ENCODE assay signal across 8 mouse cellular contexts in genomic region chr5:26816975-26817941, GRCm38 (mm10). TPM values are rescaled to one million over a fixed set of nuclear protein-coding genes. Genes with fewer than 3 reads are reported as not detected.
DNase-seq lines count a peak whose midpoint lies in the region; ATAC-seq lines count a peak whose summit lies in the region.

Gene Dpp6, plus strand, starts transcription at chr5:26817203.

- no peaks in the 10 kb centered on the region for H3K9me3 ChIP-seq in midbrain, embryonic 12.5 days

- 4% methylated on average over 36 of the region's 48 CpGs for WGBS in midbrain, embryonic 12.5 days

- H3K36me3 ChIP-seq in midbrain, embryonic 12.5 days = no peaks in the 10 kb centered on the region

- no peak within 1 kb of the TSS for H3K27ac ChIP-seq in midbrain, embryonic 12.5 days (replicated peaks)

- no peak within 1 kb of the TSS for H3K9ac ChIP-seq in midbrain, embryonic 12.5 days (replicated peaks)

- H3K27me3 ChIP-seq in midbrain, embryonic 12.5 days = peaks cover 27% of the 10 kb centered on the region

- peak within 1 kb of the TSS; percentile 54 for H3K4me2 ChIP-seq in midbrain, embryonic 12.5 days (replicated peaks)

- H3K4me3 ChIP-seq in midbrain, embryonic 12.5 days = peak within 1 kb of the TSS; percentile 32

- H3K4me1 ChIP-seq in midbrain, embryonic 12.5 days = peaks cover 10% of the 10 kb centered on the region

- no peak for ATAC-seq in midbrain, embryonic 12.5 days (ENCODE audit: low FRiP score, low read depth)
- ATAC-seq in monocyte, adult 5-6 weeks (replicated peaks; ENCODE audit: insufficient number of reproducible peaks, low FRiP score, low TSS enrichment, poor library complexity, severe bottlenecking) = no peak

- DNase-seq in adrenal gland, postnatal 14 days = peak; percentile 8
- no peak for DNase-seq in adrenal gland, adult (ENCODE audit: inconsistent age in 2 of 2, low spot score in 1 of 2)
- DNase-seq in cerebellum, adult 9-10 months = peak; percentile 90
- peak in 1 of 2 experiments; percentile 40 for DNase-seq in frontal cortex, adult 2 months (ENCODE audit: extremely low spot score in 1 of 2, low spot score in 1 of 2)
- DNase-seq in kidney, postnatal 14 days = peak; percentile 3
- no peak for DNase-seq in gastrocnemius, adult 18-20 months (ENCODE audit: low spot score)

RNA-seq across cellular contexts. Expression of gene Dpp6, which starts in this region (rescaled TPM):
- total RNA-seq in adrenal gland, postnatal 14 days (2021) = 5.2 and 7.0 TPM in 2 replicates
- 132 and 133 TPM in 2 replicates for polyA plus RNA-seq in frontal cortex, adult 2 months (2012; rRNA removed)
- polyA plus RNA-seq in midbrain, embryonic 12.5 days (2016; fragmentation: Nextera tagmentation; extraction: Ambion mirVana) = 21.4 and 23.7 TPM in 2 replicates
- not detected in 3 replicates for total RNA-seq in monocyte, adult 5-6 weeks (2017)
- total RNA-seq in gastrocnemius, adult 18-20 months (2021) = under 1 TPM; 0.57 to 0.59 TPM

Comparison
In these comparisons a context has a peak if more than half of its experiments do, and no peak if none do; other contexts are left out.
1. DNase-seq: peak in adrenal gland, postnatal 14 days (single experiment), cerebellum, adult 9-10 months (single experiment) and kidney, postnatal 14 days (single experiment); none in adrenal gland, adult (0 of 2) and gastrocnemius, adult 18-20 months (single experiment).